In the genomic region with DNA sequence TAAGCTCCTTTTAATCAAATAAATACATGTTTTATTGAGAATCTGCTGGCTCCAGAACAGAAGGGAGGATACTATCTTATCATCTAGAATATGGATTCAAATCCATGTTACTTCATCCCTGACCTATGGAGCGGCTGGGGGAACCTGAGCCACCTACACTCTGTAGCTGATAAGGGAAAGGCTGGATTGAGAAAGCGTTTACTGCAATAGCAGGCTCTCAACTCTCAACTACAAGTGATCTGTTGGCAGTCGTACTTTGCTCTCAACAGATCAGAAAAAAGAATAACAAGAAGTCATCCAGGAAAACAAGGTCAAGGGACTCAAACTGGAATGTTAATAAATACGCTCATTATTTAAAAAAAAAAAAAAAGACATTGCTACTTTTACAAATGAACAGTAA, we compare ENCODE assay signal across 19 mouse cellular contexts.
DNase-seq lines count a peak whose midpoint lies in the region; ATAC-seq and TF ChIP-seq lines count a peak whose summit lies in the region.
"Had no signal": no experiment of that assay in that cellular context is flagged by ENCODE, and none has a peak within 500 bp of the region (broad histone marks: within the 10 kb centered on the region; RNA-seq: fewer than 3 reads in every experiment).

No protein-coding gene starts in this region.

- no peaks in the 10 kb centered on the region for H3K36me3 ChIP-seq in lung, postnatal 0 days (ENCODE audit: insufficient read depth, low read length)
- H3K36me3 ChIP-seq in liver, embryonic 12.5 days: no peaks in the 10 kb centered on the region; the same call in 1 of the 2 replicates
- H3K36me3 ChIP-seq: kidney, embryonic 15.5 days; midbrain, embryonic 12.5 days had no signal

- H3K27ac ChIP-seq in lung, postnatal 0 days (ENCODE audit: low read length): no peak overlapping the region
- no peak overlapping the region for H3K27ac ChIP-seq in liver, embryonic 12.5 days
- H3K27ac ChIP-seq: embryonic facial prominence, embryonic 10.5 days; heart, adult 2 months; kidney, embryonic 15.5 days; macrophage; midbrain, embryonic 12.5 days had no signal

- H3K27me3 ChIP-seq in lung, postnatal 0 days (replicated peaks; ENCODE audit: insufficient read depth, low read length): no peaks in the 10 kb centered on the region
- H3K27me3 ChIP-seq in liver, embryonic 12.5 days (replicated peaks): no peaks in the 10 kb centered on the region
- H3K27me3 ChIP-seq: kidney, embryonic 15.5 days; midbrain, embryonic 12.5 days had no signal

- no peak overlapping the region for H3K4me3 ChIP-seq in lung, postnatal 0 days (ENCODE audit: low read depth, low read length)
- no peak overlapping the region for H3K4me3 ChIP-seq in liver, embryonic 12.5 days
- H3K4me3 ChIP-seq: embryonic facial prominence, embryonic 10.5 days; heart, adult 2 months; kidney, embryonic 15.5 days; midbrain, embryonic 12.5 days had no signal

- H3K4me2 ChIP-seq in lung, postnatal 0 days (replicated peaks; ENCODE audit: low read depth, low read length): no peak overlapping the region
- H3K4me2 ChIP-seq in liver, embryonic 12.5 days: peak overlapping the region; percentile 6; the same call in 1 of the 2 replicates
- H3K4me2 ChIP-seq: kidney, embryonic 15.5 days; midbrain, embryonic 12.5 days had no signal

- no peak overlapping the region for H3K9ac ChIP-seq in lung, postnatal 0 days (replicated peaks; ENCODE audit: low read depth)
- no peak overlapping the region for H3K9ac ChIP-seq in liver, embryonic 12.5 days
- H3K9ac ChIP-seq: kidney, embryonic 15.5 days; midbrain, embryonic 12.5 days had no signal

- peak; percentile 78 for DNase-seq in heart, adult 11 months
- DNase-seq in heart, postnatal 10 days: no peak
- peak; percentile 31 for DNase-seq in lung, postnatal 0 days (ENCODE audit: low spot score)
- no peak for DNase-seq in lung, postnatal 4 days
- DNase-seq in thymus, postnatal 10 days (ENCODE audit: low spot score in 2 of 2): no peak
- DNase-seq in cerebellum, postnatal 25 days: no peak
- DNase-seq: adrenal gland, adult 8-10 months; B cell, adult 2 months; cerebellum, adult 11-12 months; cerebellum, postnatal 36 days; heart, adult 2 months; left cerebral cortex, postnatal 4 days; thymus, postnatal 36 days had no signal

- H3K4me1 ChIP-seq in lung, postnatal 0 days (ENCODE audit: insufficient read depth, low read depth, low read length): no peaks in the 10 kb centered on the region
- H3K4me1 ChIP-seq in liver, embryonic 12.5 days: peaks cover 17% of the 10 kb centered on the region
- H3K4me1 ChIP-seq: embryonic facial prominence, embryonic 10.5 days; midbrain, embryonic 12.5 days had no signal

- no peak for TF ChIP-seq CTCF in lung, postnatal 0 days (IDR thresholded peaks at IDR 0.05)

- ATAC-seq in lung, postnatal 0 days: no peak
- 0 out of 2 replicates have a peak, but pooled peaks have one; percentile 42 for ATAC-seq in liver, embryonic 12.5 days
- 0 out of 2 replicates have a peak, but pooled peaks have one; percentile 58 for ATAC-seq in megakaryocyte-erythroid progenitor cell, adult 5-6 weeks (replicated peaks; ENCODE audit: low FRiP score, low TSS enrichment, poor library complexity, severe bottlenecking)

- no peak for TF ChIP-seq EP300 in lung, postnatal 0 days (IDR thresholded peaks at IDR 0.05)

- intact Hi-C loops in heart, postnatal 10 days (cut with DNase I): no loop called here

- H3K9me3 ChIP-seq in lung, postnatal 0 days (ENCODE audit: low read length): no peaks in the 10 kb centered on the region
- H3K9me3 ChIP-seq in liver, embryonic 12.5 days (replicated peaks): no peaks in the 10 kb centered on the region
- H3K9me3 ChIP-seq: embryonic facial prominence, embryonic 10.5 days; midbrain, embryonic 12.5 days had no signal

- 33% methylated on average over 4 of the region's 4 CpGs for WGBS in lung, postnatal 0 days
- WGBS in liver, embryonic 12.5 days (ENCODE audit: insufficient replicate concordance): 31% methylated on average over 4 of the region's 4 CpGs

Comparison
In these comparisons a context has a peak if more than half of its experiments do, and no peak if none do; other contexts are left out.
1. DNase-seq: peak in heart, adult 11 months (single experiment) and lung, postnatal 0 days (single experiment); none in heart, postnatal 10 days (0 of 2), lung, postnatal 4 days (0 of 2), thymus, postnatal 10 days (0 of 2) and cerebellum, postnatal 25 days (0 of 2).